Mouse (Mus musculus) cortical plate, adult 2 months (tissue): ENCODE measurements at regions not wholly inside any gene's neighbourhood (a gene's known extent, or its start where the extent isn't known, plus 50 kb on each side); places are given as distances from the start of the nearest gene placed in this dataset.

Experiments
- H3K27ac ChIP-seq: fragments of 200-500 bp; 2 replicates; pipeline ENCODE4 v1.5.1; 2012; ENCODE audit warnings: low read length, control low read depth, inconsistent platforms; ENCODE audit not compliant: insufficient read depth
- H3K4me1 ChIP-seq: fragments of 200-500 bp; 2 replicates; pipeline ENCODE4 v1.6.1; 2011; ENCODE audit warnings: low read length; ENCODE audit not compliant: control insufficient read depth, insufficient read depth
- H3K4me3 ChIP-seq: fragments of 200-500 bp; 2 replicates; pipeline ENCODE4 v1.5.1; 2011; ENCODE audit warnings: mild to moderate bottlenecking, low read length, control low read depth; ENCODE audit not compliant: insufficient read depth
- CTCF ChIP-seq: fragments of 200-500 bp; IDR thresholded peaks from 2 replicates; pipeline ENCODE4 v1.5.1; 2011; ENCODE audit warnings: mild to moderate bottlenecking, control low read depth, low read length; ENCODE audit not compliant: insufficient read depth; ENCODE audit errors: extremely low read depth
- POLR2A ChIP-seq: fragments of 200-500 bp; IDR thresholded peaks from 2 replicates; pipeline ENCODE4 v1.6.1; 2011; ENCODE audit warnings: mild to moderate bottlenecking, low read length, control low read depth; ENCODE audit not compliant: insufficient read depth; ENCODE audit errors: extremely low read depth

DNA sequence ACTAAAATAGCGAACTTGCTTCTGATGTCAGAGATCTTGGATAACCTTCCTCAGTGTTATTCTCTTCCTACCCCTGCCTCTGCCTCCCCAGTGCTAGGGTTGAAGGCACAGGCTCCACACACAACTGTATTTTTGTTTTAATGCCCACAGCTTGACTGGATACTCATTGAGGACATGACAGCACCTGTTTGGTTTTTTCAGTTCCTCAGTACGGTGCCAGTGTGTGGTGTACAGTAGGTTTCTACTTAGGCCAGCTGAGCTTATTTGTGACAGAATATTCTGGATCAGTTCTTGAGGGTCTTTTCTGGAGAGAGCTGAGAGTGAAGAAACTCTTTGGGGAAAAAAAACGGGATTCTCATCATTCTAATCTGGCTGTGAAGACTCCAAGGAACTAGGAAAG is 201.1 kb downstream of the Tmem38b start:
- no peak overlapping the region for H3K27ac ChIP-seq
- H3K4me1 ChIP-seq: peaks cover 4% of the 10 kb centered on the region; the same call in 1 of the 2 replicates
- no peak overlapping the region for H3K4me3 ChIP-seq
- TF ChIP-seq POLR2A (no peak), CTCF (no peak)

DNA sequence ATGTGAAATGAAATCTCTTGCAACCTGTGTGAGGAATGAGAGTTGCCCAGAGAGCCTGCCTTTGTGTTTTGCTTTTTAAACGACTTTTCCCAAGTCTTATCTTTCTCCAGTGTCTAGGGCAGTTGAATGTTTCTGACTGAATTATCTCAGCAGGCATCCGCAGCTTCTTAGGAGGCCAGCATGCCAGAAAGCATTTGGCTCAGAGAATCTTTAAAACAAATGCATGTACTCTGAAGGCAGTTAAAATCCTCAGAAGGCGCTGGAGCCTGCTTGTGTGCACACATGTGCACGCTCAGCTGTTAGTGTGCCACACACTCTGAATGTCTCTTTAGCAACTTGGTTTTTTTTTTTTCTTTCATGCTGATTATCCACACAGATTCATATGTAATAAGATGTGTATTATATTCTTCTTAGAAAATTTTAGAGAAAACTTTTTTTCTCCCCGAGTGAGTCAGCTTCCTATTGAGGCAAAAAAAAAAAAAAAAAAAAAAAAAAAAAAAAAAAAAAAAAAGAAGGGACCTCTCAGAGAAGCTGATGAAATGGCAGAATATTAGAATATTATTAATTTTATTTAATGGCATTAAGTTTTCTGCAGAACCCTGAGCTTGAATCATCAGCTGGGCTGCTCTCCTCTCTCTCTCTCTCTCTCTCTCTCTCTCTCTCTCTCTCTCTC is 201.9 kb downstream of the Tmem38b start:
- no peak overlapping the region for H3K4me3 ChIP-seq
- TF ChIP-seq CTCF (no peak), POLR2A (no peak)
- no peak overlapping the region for H3K27ac ChIP-seq
- peaks cover 2% of the 10 kb centered on the region; the same call in 1 of the 2 replicates for H3K4me1 ChIP-seq

DNA sequence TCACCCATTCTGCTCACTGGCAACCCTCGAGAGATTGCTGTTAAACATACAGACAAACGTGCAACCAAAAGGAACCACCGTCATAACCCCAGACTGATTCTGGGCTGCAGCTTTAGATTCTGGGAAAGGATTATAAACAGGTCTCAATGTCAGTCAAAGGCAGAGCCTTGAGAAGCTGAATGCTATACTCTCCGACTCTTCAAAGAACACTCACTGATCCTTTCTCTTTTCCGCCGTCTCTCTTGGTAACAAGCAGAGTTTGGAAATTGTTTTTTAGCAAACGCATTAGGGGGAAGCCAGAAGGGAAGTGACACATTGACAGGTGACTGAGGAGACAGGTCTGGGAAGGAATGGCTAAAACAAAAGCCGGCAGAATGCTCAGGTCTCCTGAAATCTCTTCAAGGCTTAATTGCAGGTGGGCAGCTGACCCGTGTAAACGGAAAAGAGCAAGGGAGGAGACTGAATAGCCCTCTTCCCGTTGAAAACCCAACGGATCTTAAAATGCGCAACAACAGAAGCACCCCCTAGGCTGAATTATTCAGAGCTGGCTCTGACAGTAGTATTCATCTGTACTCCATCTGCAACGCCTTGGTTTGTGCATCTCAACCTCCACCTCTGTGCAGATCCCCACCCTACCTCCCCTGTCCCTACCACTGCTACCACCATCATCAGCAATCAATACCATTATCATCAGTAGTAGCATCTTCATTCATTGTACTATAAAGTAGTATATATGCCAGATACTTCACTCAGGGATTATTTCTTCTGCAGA is 219.6 kb downstream of the Tmem38b start:
- Histone ChIP-seq H3K4me1 (no peaks in the 10 kb centered on the region), H3K27ac (no peak overlapping the region)
- no peak for TF ChIP-seq CTCF
- TF ChIP-seq POLR2A: no peak

DNA sequence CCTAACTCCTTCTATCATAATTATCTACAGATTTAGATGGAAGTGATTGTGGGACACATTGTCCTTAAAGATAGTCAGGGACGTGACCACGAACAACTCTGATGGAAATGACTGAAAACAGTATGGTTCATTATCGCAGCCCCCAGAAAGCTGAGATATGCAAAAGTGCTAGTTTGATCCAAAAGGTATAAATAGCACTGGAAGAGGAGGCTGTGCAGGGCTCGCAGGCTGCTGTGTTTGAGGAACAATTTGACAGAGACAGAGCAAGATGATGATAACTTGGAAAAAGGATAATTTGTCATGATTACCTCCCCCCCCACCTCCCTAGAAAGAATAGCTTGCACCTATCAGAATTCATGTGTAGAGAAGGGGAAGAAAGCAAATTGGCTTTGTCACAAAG is 238.5 kb downstream of the Tmem38b start:
- Histone ChIP-seq H3K4me3 (no peak overlapping the region), H3K4me1 (0 out of 2 replicates have a peak, but pooled peaks cover 3% of the 10 kb centered on the region), H3K27ac (no peak overlapping the region)
- no peak for TF ChIP-seq CTCF
- TF ChIP-seq POLR2A: no peak

More for the DNA sequence above, 219.6 kb downstream of the Tmem38b start:
- H3K4me3 ChIP-seq: no peak overlapping the region

DNA sequence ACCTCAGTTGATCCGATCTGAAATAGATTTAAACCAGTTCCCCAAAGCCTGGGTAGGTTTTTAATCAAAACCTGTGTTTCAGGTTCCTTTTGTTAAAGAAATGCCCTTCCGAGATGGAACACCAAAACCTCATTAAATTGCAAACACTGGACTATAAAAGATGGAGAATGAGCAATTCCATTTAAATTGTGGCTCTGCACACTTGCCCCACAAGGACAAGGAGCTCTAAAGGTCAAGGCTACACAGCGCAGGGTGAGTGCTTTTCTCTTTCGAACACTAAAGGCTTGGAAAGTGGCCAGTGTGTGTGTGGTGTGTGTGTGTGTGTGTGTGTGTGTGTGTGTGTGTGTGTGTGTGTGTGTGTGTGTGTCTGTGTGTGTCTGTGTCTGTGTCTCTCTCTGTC is 246.1 kb downstream of the Tmem38b start:
- H3K4me3 ChIP-seq: no peak overlapping the region
- no peak overlapping the region for H3K27ac ChIP-seq
- no peak for TF ChIP-seq POLR2A
- no peak for TF ChIP-seq CTCF
- peaks cover 2% of the 10 kb centered on the region; the same call in 1 of the 2 replicates for H3K4me1 ChIP-seq

DNA sequence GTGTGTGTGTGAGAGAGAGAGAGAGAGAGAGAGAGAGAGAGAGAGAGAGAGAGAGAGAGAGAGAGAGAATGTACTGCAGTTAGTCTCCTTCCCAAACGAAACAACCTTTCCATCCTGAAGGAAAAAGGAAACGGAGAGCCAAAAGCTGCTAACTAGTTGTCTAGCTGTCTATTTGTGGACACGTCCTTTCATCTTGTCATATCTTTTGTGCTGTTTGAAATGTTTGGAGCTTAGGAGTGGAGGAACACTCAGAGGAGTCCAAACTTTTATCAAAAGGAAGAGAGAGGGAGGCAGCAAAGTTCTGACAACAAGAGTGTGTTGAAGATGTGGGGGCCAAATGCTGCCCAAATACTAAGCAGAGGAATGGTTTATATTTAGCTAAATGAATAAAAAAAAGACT is 246.6 kb downstream of the Tmem38b start:
- Histone ChIP-seq H3K4me1 (peaks cover 2% of the 10 kb centered on the region; the same call in 1 of the 2 replicates), H3K4me3 (no peak overlapping the region), H3K27ac (no peak overlapping the region)
- TF ChIP-seq CTCF (no peak), POLR2A (no peak)

DNA sequence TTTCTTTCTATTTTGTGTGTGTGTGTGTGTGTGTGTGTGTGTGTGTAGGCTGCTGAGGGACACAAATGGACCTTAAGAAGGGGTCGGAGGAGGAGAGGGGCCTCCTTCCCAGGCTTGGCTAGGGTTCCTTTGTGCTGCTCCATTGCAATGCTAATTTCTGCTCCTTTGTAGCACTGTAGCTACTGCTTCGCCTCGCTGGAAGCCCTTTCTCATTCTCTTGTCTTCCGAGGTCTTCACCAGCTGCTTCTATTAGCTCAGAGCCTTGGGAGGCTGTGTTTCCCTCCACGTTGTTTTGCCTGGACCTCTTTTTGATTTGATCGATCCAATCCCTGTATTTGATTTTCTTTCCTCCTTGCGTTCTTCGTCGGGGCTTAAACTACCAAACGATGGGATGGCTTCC is 247.1 kb downstream of the Tmem38b start:
- Histone ChIP-seq H3K27ac (no peak overlapping the region), H3K4me1 (peaks cover 2% of the 10 kb centered on the region; the same call in 1 of the 2 replicates), H3K4me3 (no peak overlapping the region)
- TF ChIP-seq CTCF: no peak
- no peak for TF ChIP-seq POLR2A

DNA sequence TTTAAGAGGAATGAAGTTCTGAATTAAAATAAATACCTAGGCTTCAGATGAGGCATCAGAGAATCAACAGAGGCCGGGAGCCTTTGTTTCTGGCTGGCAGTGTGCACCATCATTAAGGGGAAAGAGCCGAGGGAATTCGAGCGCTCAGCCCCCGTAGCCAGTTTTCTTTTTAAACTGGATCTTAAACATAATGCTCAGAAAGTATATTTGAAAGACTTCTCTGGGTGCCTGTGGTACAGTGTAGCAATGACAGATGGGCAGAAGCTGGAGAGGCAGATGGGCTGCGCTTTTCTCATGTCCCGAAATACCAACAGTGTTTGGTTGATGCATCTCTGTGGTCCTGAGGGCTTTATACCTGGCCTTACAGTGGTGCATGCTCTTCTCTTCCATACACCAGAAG is 247.6 kb downstream of the Tmem38b start:
- peaks cover 2% of the 10 kb centered on the region; the same call in 1 of the 2 replicates for H3K4me1 ChIP-seq
- H3K27ac ChIP-seq: no peak overlapping the region
- TF ChIP-seq POLR2A (no peak), CTCF (no peak)
- H3K4me3 ChIP-seq: no peak overlapping the region

DNA sequence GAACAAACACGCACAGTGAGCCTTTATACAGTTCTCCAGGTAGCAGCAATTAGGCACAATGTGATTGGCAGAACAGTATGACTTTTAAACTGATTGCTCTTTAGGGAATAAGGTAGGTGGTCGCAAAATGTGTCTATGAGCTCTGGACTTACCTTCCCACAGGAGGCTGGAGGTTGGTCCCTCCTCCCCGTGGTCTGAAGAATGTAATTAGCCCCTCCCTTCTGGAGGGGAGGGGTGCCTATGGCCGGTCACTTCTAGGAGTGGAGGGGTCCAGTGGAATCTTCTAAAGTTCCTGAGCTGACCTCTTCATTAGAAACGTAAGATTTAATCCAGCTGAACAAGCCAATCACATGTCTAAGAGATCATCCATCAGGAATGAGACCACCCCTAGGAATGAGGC is 248.4 kb downstream of the Tmem38b start:
- TF ChIP-seq POLR2A (no peak), CTCF (no peak)

DNA sequence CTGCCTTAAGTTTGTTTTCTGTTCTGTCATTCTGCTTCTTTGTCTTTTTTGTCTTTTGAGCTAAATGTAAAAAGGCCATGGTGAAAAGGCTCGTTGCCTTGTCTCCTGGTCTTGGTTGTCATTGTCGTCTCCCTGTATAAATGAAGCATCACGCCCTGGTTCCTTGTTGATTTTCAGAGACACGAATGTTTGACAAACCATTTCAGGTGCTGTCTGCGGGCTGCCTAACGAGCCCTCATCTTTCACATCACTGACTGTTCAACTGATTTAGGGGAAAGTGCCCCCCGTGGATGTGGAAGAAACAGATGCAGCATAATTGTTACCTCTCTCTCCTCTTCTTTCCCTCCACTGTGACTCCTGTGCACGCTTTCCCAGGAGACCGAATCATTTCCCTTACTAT is 254.7 kb downstream of the Tmem38b start:
- TF ChIP-seq POLR2A (no peak), CTCF (no peak)
- H3K27ac ChIP-seq: no peak overlapping the region
- no peak overlapping the region for H3K4me3 ChIP-seq
- H3K4me1 ChIP-seq: no peaks in the 10 kb centered on the region

More for the DNA sequence above, 248.4 kb downstream of the Tmem38b start:
- Histone ChIP-seq H3K4me3 (no peak overlapping the region), H3K27ac (no peak overlapping the region), H3K4me1 (peaks cover 2% of the 10 kb centered on the region; the same call in 1 of the 2 replicates)
